Mouse (Mus musculus) spleen, adult 2 months (tissue): ENCODE measurements at regions not wholly inside any gene's neighbourhood (a gene's known extent, or its start where the extent isn't known, plus 50 kb on each side); places are given as distances from the start of the nearest gene placed in this dataset.
A peak's percentile ranks its signal among the peaks of the same experiment; 100 is the strongest.

Source experiments
- DNase-seq, 2 experiments: peaks; one replicate each; pipeline versions ENCODE4 v3.0.0 to v3.0.0-alpha.2; 2012 to 2021; ENCODE audit warnings: low spot score in 2 of 2, low read depth in 1 of 2
- H3K27ac ChIP-seq: fragments of 200-500 bp; 2 replicates; pipeline ENCODE4 v1.5.1; 2012; ENCODE audit warnings: low read length, inconsistent platforms; ENCODE audit not compliant: insufficient read depth
- H3K27me3 ChIP-seq: fragments of 200-500 bp; 2 replicates; pipeline ENCODE4 v1.6.1; 2012; ENCODE audit warnings: mild to moderate bottlenecking, moderate library complexity, low read length, inconsistent platforms; ENCODE audit not compliant: control insufficient read depth, insufficient read depth
- H3K36me3 ChIP-seq: fragments of 200-500 bp; 2 replicates; pipeline ENCODE4 v1.6.1; 2012; ENCODE audit warnings: mild to moderate bottlenecking, low read length, inconsistent platforms; ENCODE audit not compliant: control insufficient read depth, insufficient read depth
- H3K4me1 ChIP-seq: fragments of 200-500 bp; 2 replicates; pipeline ENCODE4 v1.6.1; 2011; ENCODE audit warnings: inconsistent platforms; ENCODE audit not compliant: control insufficient read depth, insufficient read depth, insufficient read length
- H3K4me3 ChIP-seq: fragments of 200-500 bp; 2 replicates; pipeline ENCODE4 v1.5.1; 2011; ENCODE audit warnings: mild to moderate bottlenecking, inconsistent platforms; ENCODE audit not compliant: insufficient read depth, insufficient read length; ENCODE audit errors: extremely low read depth
- CTCF ChIP-seq: fragments of 200-500 bp; IDR thresholded peaks from 2 replicates; pipeline ENCODE4 v1.5.1; 2011; ENCODE audit warnings: mild to moderate bottlenecking, inconsistent platforms; ENCODE audit not compliant: insufficient read depth, insufficient read length, insufficient replicate concordance; ENCODE audit errors: extremely low read depth
- POLR2A ChIP-seq: fragments of 200-500 bp; IDR thresholded peaks from 2 replicates; pipeline ENCODE4 v1.6.1; 2011; ENCODE audit warnings: low read depth, low read length, inconsistent platforms
- WGBS: fragments of 180-500 bp; shearing (Covaris S2); methylation state at CpG from one replicate; pipeline ENCODE4 v1.1.7; 2018; 5-methylcytosine and 5-hydroxymethylcytosine counted together

- 92% methylated on average over 7 of the region's 7 CpGs for WGBS
- no peak overlapping the region for H3K27ac ChIP-seq
- H3K4me3 ChIP-seq: no peak overlapping the region
- no peak for DNase-seq
- TF ChIP-seq CTCF (no peak), POLR2A (no peak)
- no peaks in the 10 kb centered on the region for H3K27me3 ChIP-seq
- H3K36me3 ChIP-seq: no peaks in the 10 kb centered on the region
- peaks cover 4% of the 10 kb centered on the region; the same call in 1 of the 2 replicates for H3K4me1 ChIP-seq
Observed at GRCm38 (mm10) chr3:130903329-130903728, 173.1 kb upstream of the Rpl34 start.

GRCm38 (mm10) chr3:130902376-130902775 lies 172.2 kb upstream of the Rpl34 start:
- Histone ChIP-seq H3K4me1 (peaks cover 4% of the 10 kb centered on the region; the same call in 1 of the 2 replicates), H3K27ac (no peak overlapping the region), H3K27me3 (no peaks in the 10 kb centered on the region), H3K4me3 (no peak overlapping the region), H3K36me3 (no peaks in the 10 kb centered on the region)
- no peak for TF ChIP-seq CTCF
- TF ChIP-seq POLR2A: no peak
- no peak for DNase-seq
- WGBS: 90% methylated on average over 7 of the region's 7 CpGs

- TF ChIP-seq POLR2A (no peak), CTCF (no peak)
- peaks cover 4% of the 10 kb centered on the region; the same call in 1 of the 2 replicates for H3K4me1 ChIP-seq
- H3K4me3 ChIP-seq: no peak overlapping the region
- DNase-seq: peak in 1 of 2 experiments; percentile 11
- no peaks in the 10 kb centered on the region for H3K36me3 ChIP-seq
- 79% methylated on average over 12 of the region's 12 CpGs for WGBS
- no peak overlapping the region for H3K27ac ChIP-seq
- no peaks in the 10 kb centered on the region for H3K27me3 ChIP-seq
Observed at GRCm38 (mm10) chr3:130901343-130901742, 171.1 kb upstream of the Rpl34 start.

GRCm38 (mm10) chr3:130900846-130901245 lies 170.6 kb upstream of the Rpl34 start:
- H3K27me3 ChIP-seq: no peaks in the 10 kb centered on the region
- no peak overlapping the region for H3K4me3 ChIP-seq
- peaks cover 4% of the 10 kb centered on the region; the same call in 1 of the 2 replicates for H3K4me1 ChIP-seq
- H3K36me3 ChIP-seq: no peaks in the 10 kb centered on the region
- TF ChIP-seq POLR2A: no peak
- TF ChIP-seq CTCF: no peak
- 84% methylated on average over 6 of the region's 6 CpGs for WGBS
- no peak for DNase-seq
- H3K27ac ChIP-seq: no peak overlapping the region

GRCm38 (mm10) chr3:130900054-130900840 lies 170.0 kb upstream of the Rpl34 start:
- TF ChIP-seq POLR2A: no peak
- Histone ChIP-seq H3K4me1 (peaks cover 4% of the 10 kb centered on the region; the same call in 1 of the 2 replicates), H3K36me3 (no peaks in the 10 kb centered on the region), H3K27ac (no peak overlapping the region), H3K27me3 (no peaks in the 10 kb centered on the region), H3K4me3 (peak overlapping the region; percentile 19; the same call in 1 of the 2 replicates)
- 23% methylated on average over 30 of the region's 30 CpGs for WGBS
- peak in 1 of 2 experiments; percentile 31 for DNase-seq

GRCm38 (mm10) chr3:130894168-130894814 lies 164.1 kb upstream of the Rpl34 start:
- DNase-seq: no peak
- Histone ChIP-seq H3K4me3 (no peak overlapping the region), H3K27me3 (no peaks in the 10 kb centered on the region), H3K4me1 (no peaks in the 10 kb centered on the region), H3K36me3 (no peaks in the 10 kb centered on the region), H3K27ac (no peak overlapping the region)
- WGBS: 37% methylated on average over 7 of the region's 7 CpGs
- TF ChIP-seq POLR2A (no peak), CTCF (no peak)

- TF ChIP-seq CTCF: no peak
- no peak for TF ChIP-seq POLR2A
- WGBS: 85% methylated on average over 4 of the region's 4 CpGs
- no peaks in the 10 kb centered on the region for H3K27me3 ChIP-seq
- no peak overlapping the region for H3K27ac ChIP-seq
- H3K4me1 ChIP-seq: no peaks in the 10 kb centered on the region
- no peak for DNase-seq
- H3K4me3 ChIP-seq: no peak overlapping the region
- H3K36me3 ChIP-seq: no peaks in the 10 kb centered on the region
Observed at GRCm38 (mm10) chr3:130891310-130891709, 161.1 kb upstream of the Rpl34 start.
